Mouse (Mus musculus): ENCODE data around the gene Tbc1d7. TPM values are rescaled to one million over a fixed set of nuclear protein-coding genes. Genes with fewer than 3 reads are reported as not detected.

The Tbc1d7 gene
- polyA plus RNA-seq, 1 experiment from 2014 or later = 54.3 TPM

Other genes with a start within 250 kb of the Tbc1d7 start
- 0.74 and 1.0 TPM in 2 replicates for gene Gfod1, start 132.7 kb upstream of the Tbc1d7 start, polyA plus RNA-seq (2015; fragmentation: Nextera tagmentation; extraction: Ambion mirVana)
- gene Sirt5, start 194.0 kb upstream of the Tbc1d7 start, polyA plus RNA-seq (2015; fragmentation: Nextera tagmentation; extraction: Ambion mirVana) = 42.6 and 43.0 TPM in 2 replicates
- gene Nol7, start 226.9 kb upstream of the Tbc1d7 start, polyA plus RNA-seq (2015; fragmentation: Nextera tagmentation; extraction: Ambion mirVana) = 151 and 163 TPM in 2 replicates

Data from embryonic facial prominence, embryonic 13.5 days (tissue).